Mouse (Mus musculus) bone marrow macrophage, adult 2 months (primary cell): ENCODE data around the gene Zcchc12.

Experiments used
- CTCF ChIP-seq: IDR thresholded peaks from 2 replicates; pipeline ENCODE4 v1.5.1; 2012; ENCODE audit warnings: low read depth, mild to moderate bottlenecking, low read length, moderate library complexity
- POLR2A ChIP-seq: IDR thresholded peaks from 2 replicates; pipeline ENCODE4 v1.6.1; 2012; ENCODE audit warnings: mild to moderate bottlenecking, low read depth, low read length, borderline replicate concordance

- TF ChIP-seq CTCF (no peak), POLR2A (no peak)
Observed at GRCm38 (mm10) chrX:36150100-36150499, 45.6 kb upstream of the Zcchc12 start.
